Comparison of ENCODE assay signal across 8 mouse cellular contexts in the genomic region with DNA sequence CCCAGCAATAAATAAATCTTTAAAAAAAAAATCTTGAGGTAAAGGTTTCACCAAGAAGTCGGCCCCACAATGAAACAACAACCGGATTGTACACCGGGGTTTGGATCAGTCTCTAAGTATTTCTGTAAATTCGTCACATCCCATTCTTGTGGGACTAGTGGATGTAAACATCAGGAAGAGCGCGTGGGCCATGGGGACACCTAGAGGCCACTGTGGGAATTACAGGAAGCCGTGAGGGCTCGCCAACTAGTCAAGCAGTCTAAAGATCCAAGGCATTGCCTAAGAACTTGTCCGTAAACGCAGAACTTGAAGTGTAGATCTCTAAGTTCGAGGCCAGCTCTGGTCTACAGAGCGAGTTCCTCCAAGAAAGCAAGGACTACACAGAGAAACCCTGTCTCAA. TPM values are rescaled to one million over a fixed set of nuclear protein-coding genes. Genes with fewer than 3 reads are reported as not detected.
A peak's percentile ranks its signal among the peaks of the same experiment; 100 is the strongest.
DNase-seq lines count a peak whose midpoint lies in the region; ATAC-seq and TF ChIP-seq lines count a peak whose summit lies in the region.

No protein-coding gene starts in this region.

- peak; percentile 93 for TF ChIP-seq CTCF in stomach, postnatal 0 days (IDR thresholded peaks at IDR 0.05; ENCODE audit: low read depth)

- ATAC-seq in forebrain, embryonic 14.5 days = no peak
- no peak for ATAC-seq in forebrain, embryonic 15.5 days (replicated peaks)
- ATAC-seq in stomach, postnatal 0 days (ENCODE audit: low FRiP score, low TSS enrichment) = peak; percentile 36; the same call in 1 of the 2 replicates

- no peak overlapping the region for H3K9ac ChIP-seq in forebrain, embryonic 14.5 days (ENCODE audit: low read length)
- H3K9ac ChIP-seq in forebrain, embryonic 15.5 days (replicated peaks) = no peak overlapping the region
- H3K9ac ChIP-seq in stomach, postnatal 0 days (ENCODE audit: low read length) = no peak overlapping the region

- no peak overlapping the region for H3K4me3 ChIP-seq in forebrain, embryonic 14.5 days (ENCODE audit: low read depth, low read length)
- H3K4me3 ChIP-seq in forebrain, embryonic 15.5 days = no peak overlapping the region
- no peak overlapping the region for H3K4me3 ChIP-seq in stomach, postnatal 0 days (ENCODE audit: low read depth, low read length)

- no peaks in the 10 kb centered on the region for H3K9me3 ChIP-seq in forebrain, embryonic 14.5 days (replicated peaks; ENCODE audit: control insufficient read depth, low read length)
- H3K9me3 ChIP-seq in forebrain, embryonic 15.5 days = no peaks in the 10 kb centered on the region
- no peaks in the 10 kb centered on the region for H3K9me3 ChIP-seq in stomach, postnatal 0 days (ENCODE audit: control insufficient read depth, low read length)

- TF ChIP-seq EP300 in stomach, postnatal 0 days (optimal IDR thresholded peaks at IDR 0.05) = no peak

- no peak overlapping the region for H3K27ac ChIP-seq in forebrain, embryonic 14.5 days (ENCODE audit: low read depth, low read length)
- no peak overlapping the region for H3K27ac ChIP-seq in forebrain, embryonic 15.5 days (replicated peaks)
- no peak overlapping the region for H3K27ac ChIP-seq in stomach, postnatal 0 days (replicated peaks)

- no peak overlapping the region for H3K4me2 ChIP-seq in forebrain, embryonic 14.5 days (ENCODE audit: low read length)
- no peak overlapping the region for H3K4me2 ChIP-seq in forebrain, embryonic 15.5 days (replicated peaks)
- H3K4me2 ChIP-seq in stomach, postnatal 0 days (replicated peaks; ENCODE audit: low read depth) = no peak overlapping the region

- H3K27me3 ChIP-seq in forebrain, embryonic 14.5 days (replicated peaks; ENCODE audit: control insufficient read depth, insufficient read depth, low read length) = no peaks in the 10 kb centered on the region
- no peaks in the 10 kb centered on the region; the same call in 1 of the 2 replicates for H3K27me3 ChIP-seq in forebrain, embryonic 15.5 days
- no peaks in the 10 kb centered on the region for H3K27me3 ChIP-seq in stomach, postnatal 0 days (ENCODE audit: control insufficient read depth, insufficient read depth, low read length)

- peaks cover 22% of the 10 kb centered on the region for H3K36me3 ChIP-seq in forebrain, embryonic 14.5 days (ENCODE audit: control insufficient read depth, insufficient read depth, low read length)
- peaks cover 6% of the 10 kb centered on the region; the same call in 1 of the 2 replicates for H3K36me3 ChIP-seq in forebrain, embryonic 15.5 days
- H3K36me3 ChIP-seq in stomach, postnatal 0 days (ENCODE audit: control insufficient read depth, insufficient read depth, low read length) = no peaks in the 10 kb centered on the region

- peaks cover 5% of the 10 kb centered on the region; the same call in 1 of the 2 replicates for H3K4me1 ChIP-seq in forebrain, embryonic 14.5 days (ENCODE audit: control insufficient read depth, insufficient read depth, low read length)
- peaks cover 13% of the 10 kb centered on the region for H3K4me1 ChIP-seq in forebrain, embryonic 15.5 days
- no peaks in the 10 kb centered on the region for H3K4me1 ChIP-seq in stomach, postnatal 0 days (replicated peaks; ENCODE audit: control insufficient read depth, insufficient read depth)

- peak; percentile 68 for DNase-seq in forebrain, embryonic 14.5 days (ENCODE audit: low spot score)
- DNase-seq in right cerebral cortex, postnatal 4 days = peak; percentile 52
- no peak for DNase-seq in right cerebral cortex, adult 18-20 months
- DNase-seq in cerebellum, postnatal 14 days = peak; percentile 72 to 73
- peak; percentile 57 for DNase-seq in hindlimb bud, embryonic 11.5 days (ENCODE audit: extremely low spot score, low read depth, low spot score)
- peak; percentile 72 for DNase-seq in lung, postnatal 14 days
- DNase-seq in stomach, postnatal 0 days (ENCODE audit: low spot score) = peak; percentile 76

- WGBS in forebrain, embryonic 14.5 days = 37% methylated on average over 12 of the region's 12 CpGs
- 44% methylated on average over 12 of the region's 12 CpGs for WGBS in forebrain, embryonic 15.5 days
- 32% methylated on average over 12 of the region's 12 CpGs for WGBS in stomach, postnatal 0 days

RNA-seq across cellular contexts. Expression of gene Tor3a, which starts 2.0 kb away (rescaled TPM):
- 4.5 and 6.5 TPM in 2 replicates for polyA plus RNA-seq in forebrain, embryonic 14.5 days (2014; fragmentation: Nextera tagmentation; extraction: Ambion mirVana)
- polyA plus RNA-seq in forebrain, embryonic 15.5 days (2015; fragmentation: Nextera tagmentation; extraction: Ambion mirVana) = 3.9 and 4.0 TPM in 2 replicates
- 16.8 and 17.1 TPM in 2 replicates for polyA plus RNA-seq in stomach, postnatal 0 days (2015; fragmentation: Nextera tagmentation; extraction: Ambion mirVana)

RNA-seq across cellular contexts. Expression of gene Fam20b, which starts 42.7 kb away (rescaled TPM):
- polyA plus RNA-seq in forebrain, embryonic 14.5 days (2014; fragmentation: Nextera tagmentation; extraction: Ambion mirVana) = 19.9 and 23.8 TPM in 2 replicates
- polyA plus RNA-seq in forebrain, embryonic 15.5 days (2015; fragmentation: Nextera tagmentation; extraction: Ambion mirVana) = 26.2 and 27.8 TPM in 2 replicates
- 24.7 and 28.0 TPM in 2 replicates for polyA plus RNA-seq in stomach, postnatal 0 days (2015; fragmentation: Nextera tagmentation; extraction: Ambion mirVana)
